Mouse (Mus musculus) embryo, embryonic 10.5 days (tissue): ENCODE measurements around the gene Pin4.
"Not testable (repeated sequence)": the region's sequence is repeated elsewhere in the genome, so short reads cannot be mapped to it uniquely, and the experiment has no call there.

Experiments
- DNase-seq: peaks from one replicate; pipeline ENCODE4 v3.0.0-alpha.2; 2015; ENCODE audit warnings: low spot score

The Pin4 gene

GRCm38 (mm10) chrX:102119042-102119864 is at the start of gene Pin4:
Gene Pin4 (plus strand): TSS chrX:102119447.
- peak; percentile 96 for DNase-seq

- peak; percentile 81 for DNase-seq
Observed at GRCm38 (mm10) chrX:102070591-102071471, 48.4 kb upstream of the Pin4 start, which contains the start of gene Rtl5. Gene Rtl5 (minus strand): TSS chrX:102071304.

- DNase-seq, result no peak
Observed at GRCm38 (mm10) chrX:102071517-102071916, 47.7 kb upstream of the Pin4 start.

GRCm38 (mm10) chrX:102073605-102074325 is 45.5 kb upstream of the Pin4 start:
- no peak for DNase-seq

- DNase-seq, result peak; percentile 33
Observed at GRCm38 (mm10) chrX:102074435-102074834, 44.8 kb upstream of the Pin4 start.

- no peak for DNase-seq
Observed at GRCm38 (mm10) chrX:102075158-102075557, 44.1 kb upstream of the Pin4 start.

- no peak for DNase-seq
Observed at GRCm38 (mm10) chrX:102076886-102077765, 42.1 kb upstream of the Pin4 start.

- no peak for DNase-seq
Observed at GRCm38 (mm10) chrX:102081076-102081475, 38.2 kb upstream of the Pin4 start.

- peak; percentile 78 for DNase-seq
Observed at GRCm38 (mm10) chrX:102081573-102082279, 37.5 kb upstream of the Pin4 start.

- no peak for DNase-seq
Observed at GRCm38 (mm10) chrX:102082340-102082739, 36.9 kb upstream of the Pin4 start.

GRCm38 (mm10) chrX:102085798-102086443 is 33.3 kb upstream of the Pin4 start:
- DNase-seq, result no peak

- no peak for DNase-seq
Observed at GRCm38 (mm10) chrX:102090605-102091004, 28.6 kb upstream of the Pin4 start.

GRCm38 (mm10) chrX:102094381-102094904 is 24.8 kb upstream of the Pin4 start:
- no peak for DNase-seq

GRCm38 (mm10) chrX:102101886-102102285 is 17.4 kb upstream of the Pin4 start:
- DNase-seq, result no peak

- DNase-seq, result not testable (repeated sequence)
Observed at GRCm38 (mm10) chrX:102103830-102104229, 15.4 kb upstream of the Pin4 start.

- DNase-seq, result not testable (repeated sequence)
Observed at GRCm38 (mm10) chrX:102109349-102109748, 9.9 kb upstream of the Pin4 start.

GRCm38 (mm10) chrX:102115676-102116075 is 3.6 kb upstream of the Pin4 start:
- DNase-seq, result peak; percentile 18

GRCm38 (mm10) chrX:102121321-102121720 is 2.1 kb downstream of the Pin4 start:
- DNase-seq, result no peak

GRCm38 (mm10) chrX:102141157-102141556 is 21.9 kb downstream of the Pin4 start:
- no peak for DNase-seq
